Mouse (Mus musculus): ENCODE data around the gene Thrb.

GRCm38 (mm10) chr14:17740903-17741302, 80.8 kb downstream of the Thrb start:
- no peak for TF ChIP-seq CTCF (conservative IDR thresholded peaks at IDR 0.05; ENCODE audit: insufficient read depth, insufficient read length, low read depth, low read length)
- no peak for TF ChIP-seq POLR2A (IDR thresholded peaks at IDR 0.05; ENCODE audit: low read depth, low read length)
